Mouse (Mus musculus) C2C12 (cell line): ENCODE measurements at regions not wholly inside any gene's neighbourhood (a gene's known extent, or its start where the extent isn't known, plus 50 kb on each side); places are given as distances from the start of the nearest gene placed in this dataset.

Source experiments
- H3K27me3 ChIP-seq: one replicate; pipeline ENCODE4 v1.6.1; 2011; ENCODE audit not compliant: control insufficient read depth, insufficient read depth, insufficient read length
- H3K36me3 ChIP-seq: one replicate; pipeline ENCODE4 v1.6.1; 2011; ENCODE audit not compliant: control insufficient read depth, insufficient read depth
- H3K4me3 ChIP-seq: one replicate; pipeline ENCODE4 v1.5.1; 2011; ENCODE audit warnings: mild to moderate bottlenecking, control low read depth; ENCODE audit not compliant: poor library complexity, insufficient read depth, severe bottlenecking
- H3K79me2 ChIP-seq: one replicate; pipeline ENCODE4 v1.6.1; 2011; ENCODE audit not compliant: control insufficient read depth, insufficient read depth
- H3K79me3 ChIP-seq: one replicate; pipeline ENCODE4 v1.6.1; 2011; ENCODE audit warnings: low read depth, control low read depth
- H3ac ChIP-seq: one replicate; pipeline ENCODE3; 2011; ENCODE audit warnings: low read depth; ENCODE audit not compliant: control insufficient read depth, insufficient read length
- CEBPB ChIP-seq: IDR thresholded peaks from one replicate; pipeline ENCODE4 v1.6.1; 2011; ENCODE audit warnings: low read depth, mild to moderate bottlenecking, control low read depth, moderate library complexity
- CTCF ChIP-seq: IDR thresholded peaks from one replicate; pipeline ENCODE4 v1.5.1; 2011; ENCODE audit not compliant: control insufficient read depth, insufficient read depth, insufficient read length
- FOSL1 ChIP-seq: IDR thresholded peaks from one replicate; pipeline ENCODE4 v1.8.0; 2011; ENCODE audit warnings: mild to moderate bottlenecking, low read length; ENCODE audit not compliant: poor library complexity, insufficient read depth, severe bottlenecking
- MAX ChIP-seq: IDR thresholded peaks from one replicate; pipeline ENCODE4 v1.6.1; 2011; ENCODE audit warnings: mild to moderate bottlenecking, control low read depth
- MYOD1 ChIP-seq: IDR thresholded peaks from one replicate; pipeline ENCODE4 v1.6.1; 2011; ENCODE audit warnings: low read depth; ENCODE audit not compliant: control insufficient read depth, insufficient read length
- MYOG ChIP-seq: IDR thresholded peaks from one replicate; pipeline ENCODE4 v1.6.1; 2011; ENCODE audit not compliant: control insufficient read depth, insufficient read length; ENCODE audit errors: extremely low read depth
- USF1 ChIP-seq: IDR thresholded peaks from one replicate; pipeline ENCODE4 v1.6.1; 2011; ENCODE audit warnings: low read depth, mild to moderate bottlenecking, control low read depth, moderate library complexity

- no peaks in the 10 kb centered on the region for H3K27me3 ChIP-seq
- H3K79me2 ChIP-seq, result no peaks in the 10 kb centered on the region
- no peaks in the 10 kb centered on the region for H3K79me3 ChIP-seq
- H3ac ChIP-seq, result no peak overlapping the region
- H3K4me3 ChIP-seq, result no peak overlapping the region
- TF ChIP-seq FOSL1 (no peak), CTCF (no peak), MYOG (no peak), MAX (no peak), USF1 (no peak), MYOD1 (no peak), CEBPB (no peak)
- H3K36me3 ChIP-seq, result no peaks in the 10 kb centered on the region
Observed at GRCm38 (mm10) chr16:93461406-93462285, 142.2 kb downstream of the Setd4 start.

- no peak overlapping the region for H3K4me3 ChIP-seq
- H3K79me2 ChIP-seq, result no peaks in the 10 kb centered on the region
- H3K36me3 ChIP-seq, result no peaks in the 10 kb centered on the region
- no peak overlapping the region for H3ac ChIP-seq
- no peaks in the 10 kb centered on the region for H3K79me3 ChIP-seq
- TF ChIP-seq MYOG, result no peak
- no peak for TF ChIP-seq MYOD1
- no peak for TF ChIP-seq USF1
- no peak for TF ChIP-seq FOSL1
- TF ChIP-seq MAX, result no peak
- TF ChIP-seq CEBPB, result no peak
- TF ChIP-seq CTCF, result no peak
- no peaks in the 10 kb centered on the region for H3K27me3 ChIP-seq
Observed at GRCm38 (mm10) chr16:93459497-93460240, 144.2 kb downstream of the Setd4 start.

- TF ChIP-seq MYOG, result no peak
- TF ChIP-seq MAX, result no peak
- TF ChIP-seq MYOD1, result no peak
- no peak for TF ChIP-seq CTCF
- no peak for TF ChIP-seq FOSL1
- TF ChIP-seq CEBPB, result no peak
- TF ChIP-seq USF1, result no peak
- Histone ChIP-seq H3K79me2 (no peaks in the 10 kb centered on the region), H3ac (no peak overlapping the region), H3K27me3 (no peaks in the 10 kb centered on the region), H3K4me3 (no peak overlapping the region), H3K79me3 (no peaks in the 10 kb centered on the region), H3K36me3 (no peaks in the 10 kb centered on the region)
Observed at GRCm38 (mm10) chr16:93458598-93459496, 145.0 kb downstream of the Setd4 start.

GRCm38 (mm10) chr16:93458011-93458585 lies 145.8 kb downstream of the Setd4 start:
- Histone ChIP-seq H3K4me3 (no peak overlapping the region), H3ac (no peak overlapping the region), H3K27me3 (no peaks in the 10 kb centered on the region), H3K79me2 (no peaks in the 10 kb centered on the region), H3K79me3 (no peaks in the 10 kb centered on the region), H3K36me3 (no peaks in the 10 kb centered on the region)
- TF ChIP-seq MYOD1, result no peak
- TF ChIP-seq MYOG, result no peak
- TF ChIP-seq USF1, result no peak
- TF ChIP-seq MAX, result no peak
- no peak for TF ChIP-seq CTCF
- no peak for TF ChIP-seq FOSL1
- TF ChIP-seq CEBPB, result no peak

- H3ac ChIP-seq, result no peak overlapping the region
- TF ChIP-seq CEBPB (no peak), FOSL1 (no peak), MAX (no peak), CTCF (no peak), MYOG (no peak), USF1 (no peak), MYOD1 (no peak)
- H3K79me2 ChIP-seq, result no peaks in the 10 kb centered on the region
- no peaks in the 10 kb centered on the region for H3K27me3 ChIP-seq
- no peaks in the 10 kb centered on the region for H3K36me3 ChIP-seq
- no peak overlapping the region for H3K4me3 ChIP-seq
- H3K79me3 ChIP-seq, result no peaks in the 10 kb centered on the region
Observed at GRCm38 (mm10) chr16:93456706-93457425, 147.0 kb downstream of the Setd4 start.
